Mouse (Mus musculus) thymus, adult 2 months (tissue): ENCODE results near the gene Tmem150b. TPM values are rescaled to one million over a fixed set of nuclear protein-coding genes. Genes with fewer than 3 reads are reported as not detected.

ENCODE experiments used
- DNase-seq: peaks from one replicate; pipeline ENCODE4 v3.0.0; 2021
- H3K27ac ChIP-seq: fragments of 200-500 bp; 2 replicates; pipeline ENCODE4 v1.5.1; 2012; ENCODE audit warnings: low read length, control low read depth; ENCODE audit not compliant: control insufficient read depth, insufficient read depth
- H3K27me3 ChIP-seq: fragments of 200-500 bp; 2 replicates; pipeline ENCODE4 v1.6.1; 2012; ENCODE audit warnings: mild to moderate bottlenecking, low read length, moderate library complexity, mixed read lengths; ENCODE audit not compliant: control insufficient read depth, insufficient read depth
- H3K36me3 ChIP-seq: fragments of 200-500 bp; 2 replicates; pipeline ENCODE4 v1.6.1; 2012; ENCODE audit warnings: mild to moderate bottlenecking, low read length, moderate library complexity; ENCODE audit not compliant: control insufficient read depth, insufficient read depth
- H3K4me1 ChIP-seq: fragments of 200-500 bp; replicated peaks from 2 replicates; pipeline ENCODE4 v1.6.1; 2012; ENCODE audit warnings: low read length; ENCODE audit not compliant: control insufficient read depth, insufficient read depth
- H3K4me3 ChIP-seq: fragments of 200-500 bp; 2 replicates; pipeline ENCODE4 v1.5.1; 2012; ENCODE audit warnings: mild to moderate bottlenecking, low read length, control low read depth, moderate library complexity; ENCODE audit not compliant: control insufficient read depth, insufficient read depth
- CTCF ChIP-seq: fragments of 200-500 bp; IDR thresholded peaks from 2 replicates; pipeline ENCODE4 v1.5.1; 2012; ENCODE audit warnings: mild to moderate bottlenecking, control low read depth, low read length, moderate library complexity, borderline replicate concordance; ENCODE audit not compliant: control insufficient read depth, poor library complexity, insufficient read depth; ENCODE audit errors: extremely low read depth
- POLR2A ChIP-seq: fragments of 200-500 bp; IDR thresholded peaks from 2 replicates; pipeline ENCODE4 v1.6.1; 2012; ENCODE audit warnings: mild to moderate bottlenecking, low read length, control low read depth, moderate library complexity; ENCODE audit not compliant: control insufficient read depth, poor library complexity, insufficient read depth; ENCODE audit errors: extremely low read depth
- WGBS: fragments of 180-500 bp; shearing (Covaris S2); methylation state at CpG from one replicate; pipeline ENCODE4 v1.1.7; 2018; 5-methylcytosine and 5-hydroxymethylcytosine counted together
- polyA plus RNA-seq: library from polyadenylated mRNA; depleted of rRNA; stranded (reverse); fragments of >200 nt; gene quantifications from 2 replicates; pipeline ENCODE4 v1.2.3, GENCODE M21; 2012

Gene Tmem150b
- polyA plus RNA-seq, 1 experiment, result 3.7 TPM

GRCm38 (mm10) chr7:4732968-4733392 is 7.9 kb upstream of the Tmem150b start:
- Histone ChIP-seq H3K27me3 (no peaks in the 10 kb centered on the region), H3K4me1 (no peaks in the 10 kb centered on the region), H3K4me3 (no peak overlapping the region), H3K27ac (no peak overlapping the region), H3K36me3 (no peaks in the 10 kb centered on the region)
- WGBS, result 92% methylated on average over 6 of the region's 6 CpGs
- no peak for DNase-seq
- TF ChIP-seq CTCF (no peak), POLR2A (no peak)

GRCm38 (mm10) chr7:4731090-4731489 is 6.0 kb upstream of the Tmem150b start:
- no peaks in the 10 kb centered on the region for H3K36me3 ChIP-seq
- no peaks in the 10 kb centered on the region for H3K27me3 ChIP-seq
- no peak overlapping the region for H3K27ac ChIP-seq
- DNase-seq, result no peak
- no peak overlapping the region for H3K4me3 ChIP-seq
- H3K4me1 ChIP-seq, result no peaks in the 10 kb centered on the region
- 44% methylated on average over 5 of the region's 5 CpGs for WGBS
- TF ChIP-seq POLR2A, result no peak
- TF ChIP-seq CTCF, result no peak

GRCm38 (mm10) chr7:4724359-4724758 is 690 bp downstream of the Tmem150b start:
- 9% methylated on average over 3 of the region's 3 CpGs for WGBS
- Histone ChIP-seq H3K4me3 (no peak overlapping the region), H3K27me3 (no peaks in the 10 kb centered on the region), H3K27ac (no peak overlapping the region), H3K36me3 (no peaks in the 10 kb centered on the region), H3K4me1 (peaks cover 14% of the 10 kb centered on the region)
- DNase-seq, result no peak
- TF ChIP-seq CTCF (no peak), POLR2A (no peak)

GRCm38 (mm10) chr7:4723508-4723907 is 1.5 kb downstream of the Tmem150b start:
- H3K36me3 ChIP-seq, result no peaks in the 10 kb centered on the region
- no peak overlapping the region for H3K27ac ChIP-seq
- peak overlapping the region; percentile 32 for H3K4me3 ChIP-seq
- TF ChIP-seq CTCF (no peak), POLR2A (no peak)
- H3K27me3 ChIP-seq, result no peaks in the 10 kb centered on the region
- peak; percentile 27 for DNase-seq
- WGBS, result 46% methylated on average over 12 of the region's 12 CpGs
- peaks cover 14% of the 10 kb centered on the region for H3K4me1 ChIP-seq

- TF ChIP-seq POLR2A (no peak), CTCF (no peak)
- DNase-seq, result no peak
- 100% methylated on average over 3 of the region's 3 CpGs for WGBS
- H3K36me3 ChIP-seq, result no peaks in the 10 kb centered on the region
- H3K27me3 ChIP-seq, result no peaks in the 10 kb centered on the region
- H3K27ac ChIP-seq, result no peak overlapping the region
- no peak overlapping the region for H3K4me3 ChIP-seq
- peaks cover 7% of the 10 kb centered on the region for H3K4me1 ChIP-seq
These were observed 5.8 kb downstream of the Tmem150b start for GRCm38 (mm10) chr7:4719276-4719675.

GRCm38 (mm10) chr7:4716955-4717354 is 8.1 kb downstream of the Tmem150b start:
- DNase-seq, result no peak
- WGBS, result 83% methylated on average over 6 of the region's 6 CpGs
- H3K27me3 ChIP-seq, result no peaks in the 10 kb centered on the region
- no peak overlapping the region for H3K27ac ChIP-seq
- TF ChIP-seq POLR2A, result no peak
- TF ChIP-seq CTCF, result no peak
- no peaks in the 10 kb centered on the region for H3K36me3 ChIP-seq
- H3K4me3 ChIP-seq, result no peak overlapping the region
- no peaks in the 10 kb centered on the region for H3K4me1 ChIP-seq

- no peaks in the 10 kb centered on the region for H3K36me3 ChIP-seq
- H3K27ac ChIP-seq, result no peak overlapping the region
- DNase-seq, result no peak
- H3K4me3 ChIP-seq, result no peak overlapping the region
- 91% methylated on average over 3 of the region's 3 CpGs for WGBS
- TF ChIP-seq POLR2A (no peak), CTCF (no peak)
- H3K4me1 ChIP-seq, result no peaks in the 10 kb centered on the region
- H3K27me3 ChIP-seq, result no peaks in the 10 kb centered on the region
These were observed 12.5 kb downstream of the Tmem150b start for GRCm38 (mm10) chr7:4712594-4712993.
